12 mouse cellular contexts compared by ENCODE assay signal in the genomic region with DNA sequence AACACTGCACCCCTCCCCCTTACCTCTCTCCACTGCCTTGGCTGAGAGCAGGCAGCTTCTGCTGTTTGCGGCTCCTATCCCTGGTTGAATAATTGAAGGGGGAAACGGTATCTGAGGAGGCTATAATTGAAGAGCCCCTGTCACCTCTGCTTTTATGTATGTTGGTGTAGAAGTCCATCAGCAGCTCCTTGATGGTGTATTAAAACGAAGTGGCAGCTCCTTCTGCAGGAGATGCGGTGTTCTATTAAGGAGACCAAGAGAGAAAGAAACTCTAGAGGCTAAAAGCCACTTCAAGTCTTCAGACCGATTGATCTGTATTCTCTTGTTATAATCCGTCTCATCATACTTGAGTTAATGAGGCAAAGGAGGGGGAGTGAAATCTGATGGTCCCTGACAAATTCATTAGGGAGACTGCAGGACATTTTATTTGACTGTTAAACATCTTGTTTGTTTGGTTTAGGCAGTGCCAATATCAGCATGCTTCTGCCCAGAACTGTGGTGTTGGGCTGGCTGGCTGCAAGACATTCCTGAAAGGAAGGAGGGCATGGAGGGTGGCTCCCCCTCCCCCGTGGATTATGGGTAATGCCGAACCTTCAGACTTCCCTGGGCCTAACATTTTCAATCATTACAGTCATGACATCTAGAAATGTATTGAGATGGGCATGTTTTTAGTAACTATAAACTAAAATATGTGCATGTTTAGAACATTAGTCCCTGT. TPM values are rescaled to one million over a fixed set of nuclear protein-coding genes. Genes with fewer than 3 reads are reported as not detected.
DNase-seq lines count a peak whose midpoint lies in the region; ATAC-seq lines count a peak whose summit lies in the region.
"Had no signal": no experiment of that assay in that cellular context is flagged by ENCODE, and none has a peak within 500 bp of the region (broad histone marks: within the 10 kb centered on the region; RNA-seq: fewer than 3 reads in every experiment).

No protein-coding gene starts in this region.

- DNase-seq in left cerebral cortex, postnatal 4 days = peak; percentile 25
- no peak for DNase-seq in left cerebral cortex, adult 11 months (ENCODE audit: low spot score)
- peak; percentile 93 for DNase-seq in midbrain, embryonic 11.5 days (ENCODE audit: low spot score, missing footprints)
- no peak for DNase-seq in ovary, postnatal 10 days (ENCODE audit: low spot score)
- DNase-seq in ovary, adult 18-20 months (ENCODE audit: low spot score) = no peak
- DNase-seq: adrenal gland, postnatal 25 days; kidney, postnatal 14 days had no signal

- intact Hi-C loops in left cerebral cortex, postnatal 4 days (cut with DNase I) = no loop called here

- H3K4me1 ChIP-seq in hindbrain, embryonic 12.5 days = peaks cover 22% of the 10 kb centered on the region
- peaks cover 3% of the 10 kb centered on the region; the same call in 1 of the 2 replicates for H3K4me1 ChIP-seq in midbrain, embryonic 11.5 days (ENCODE audit: control insufficient read depth, insufficient read depth, low read length)

- no peaks in the 10 kb centered on the region for H3K36me3 ChIP-seq in hindbrain, embryonic 12.5 days
- no peaks in the 10 kb centered on the region for H3K36me3 ChIP-seq in midbrain, embryonic 11.5 days (ENCODE audit: control insufficient read depth, insufficient read depth, low read length)
- H3K36me3 ChIP-seq: liver, embryonic 12.5 days had no signal

- H3K9ac ChIP-seq in hindbrain, embryonic 12.5 days = peak overlapping the region; percentile 60
- H3K9ac ChIP-seq in midbrain, embryonic 11.5 days (ENCODE audit: low read length) = peak overlapping the region; percentile 78
- H3K9ac ChIP-seq: liver, embryonic 12.5 days had no signal

- peak; percentile 42; the same call in 1 of the 2 replicates for ATAC-seq in hindbrain, embryonic 12.5 days (ENCODE audit: low FRiP score)
- no peak for ATAC-seq in midbrain, embryonic 11.5 days (ENCODE audit: low FRiP score)
- no peak for ATAC-seq in megakaryocyte progenitor cell, adult 5-6 weeks (replicated peaks; ENCODE audit: poor library complexity)

- peak overlapping the region; percentile 87 for H3K27ac ChIP-seq in hindbrain, embryonic 12.5 days
- H3K27ac ChIP-seq in midbrain, embryonic 11.5 days (ENCODE audit: low read depth, low read length) = peak overlapping the region; percentile 83
- H3K27ac ChIP-seq: liver, embryonic 12.5 days had no signal

- H3K9me3 ChIP-seq in hindbrain, embryonic 12.5 days (replicated peaks) = no peaks in the 10 kb centered on the region
- H3K9me3 ChIP-seq in midbrain, embryonic 11.5 days (ENCODE audit: control insufficient read depth, low read length) = no peaks in the 10 kb centered on the region
- H3K9me3 ChIP-seq: liver, embryonic 12.5 days; megakaryocyte, embryonic 14.5 days had no signal

- WGBS in hindbrain, embryonic 12.5 days = 7% methylated on average over 8 of the region's 8 CpGs
- WGBS in midbrain, embryonic 11.5 days = 3% methylated on average over 8 of the region's 8 CpGs

- peak overlapping the region; percentile 57 for H3K4me2 ChIP-seq in hindbrain, embryonic 12.5 days (replicated peaks)
- peak overlapping the region; percentile 67 for H3K4me2 ChIP-seq in midbrain, embryonic 11.5 days
- H3K4me2 ChIP-seq: liver, embryonic 12.5 days had no signal

- peak overlapping the region; percentile 27 for H3K4me3 ChIP-seq in hindbrain, embryonic 12.5 days
- H3K4me3 ChIP-seq in midbrain, embryonic 11.5 days (ENCODE audit: low read depth, low read length) = peak overlapping the region; percentile 39
- H3K4me3 ChIP-seq: liver, embryonic 12.5 days; megakaryocyte, embryonic 14.5 days had no signal

- H3K27me3 ChIP-seq in hindbrain, embryonic 12.5 days = peaks cover 11% of the 10 kb centered on the region
- H3K27me3 ChIP-seq in midbrain, embryonic 11.5 days (ENCODE audit: control insufficient read depth, insufficient read depth, low read length) = peaks cover 14% of the 10 kb centered on the region

RNA-seq across cellular contexts. Expression of a gene that starts 2.7 kb away (rescaled TPM):
- under 1 TPM; 0.14 to 0.62 TPM for total RNA-seq in left cerebral cortex, postnatal 4 days (2021)
- polyA plus RNA-seq in hindbrain, embryonic 12.5 days (2016; fragmentation: Nextera tagmentation; extraction: Ambion mirVana) = 222 and 302 TPM in 2 replicates
- polyA plus RNA-seq in midbrain, embryonic 11.5 days (2014; fragmentation: Nextera tagmentation; extraction: Ambion mirVana) = 107 and 123 TPM in 2 replicates
- total RNA-seq in megakaryocyte progenitor cell, adult 5-6 weeks (2015) = not detected in 2 replicates
- total RNA-seq in megakaryocyte progenitor cell, adult 5-6 weeks (2017) = not detected in 2 replicates
- total RNA-seq: granulocyte monocyte progenitor cell, adult 5-6 weeks had no signal

Comparison
In these comparisons a context has a peak if more than half of its experiments do, and no peak if none do; other contexts are left out.
1. DNase-seq: peak in left cerebral cortex, postnatal 4 days (single experiment) and midbrain, embryonic 11.5 days (single experiment); none in left cerebral cortex, adult 11 months (single experiment), ovary, postnatal 10 days (single experiment) and ovary, adult 18-20 months (single experiment).